Mouse (Mus musculus) cerebellum, adult 2 months (tissue): ENCODE data around the gene Gm11034.

Experiments used
- CTCF ChIP-seq: fragments of 200-500 bp; IDR thresholded peaks from 2 replicates; pipeline ENCODE4 v1.5.1; 2011; ENCODE audit warnings: low read depth, mild to moderate bottlenecking, control low read depth, low read length, moderate library complexity, borderline replicate concordance; ENCODE audit not compliant: insufficient read depth
- POLR2A ChIP-seq: fragments of 200-500 bp; IDR thresholded peaks from 2 replicates; pipeline ENCODE4 v1.6.1; 2011; ENCODE audit warnings: low read length, control low read depth, borderline replicate concordance; ENCODE audit not compliant: insufficient read depth

DNA sequence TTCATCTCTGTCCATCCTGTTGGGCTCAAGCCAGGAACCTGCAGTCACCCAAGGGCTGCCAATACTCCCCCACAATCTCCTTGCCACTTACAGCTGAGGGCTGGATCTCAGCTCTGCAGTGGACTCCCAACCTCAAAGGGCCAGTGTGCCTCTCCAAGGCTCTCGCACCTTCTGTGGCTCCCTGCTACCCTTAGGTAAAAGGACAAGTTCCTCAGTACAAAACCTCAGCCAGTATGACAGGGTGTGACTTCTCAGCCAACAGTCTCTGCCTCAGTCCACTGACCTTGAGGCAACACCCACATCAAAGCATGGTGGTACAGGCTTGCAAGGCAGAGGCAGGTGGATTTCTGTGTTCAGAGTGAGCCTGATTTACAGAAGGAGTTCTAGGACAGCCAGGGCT lies 1.6 kb downstream of the Gm11034 start:
- TF ChIP-seq POLR2A (no peak), CTCF (no peak)
